Mouse (Mus musculus) G1E (cell line): ENCODE data around the gene Bcl6. TPM values are rescaled to one million over a fixed set of nuclear protein-coding genes. Genes with fewer than 3 reads are reported as not detected.

ENCODE experiments used
- ATAC-seq: 2 replicates; pipeline ENCODE4 v1.8.0; 2016; ENCODE audit warnings: mild to moderate bottlenecking; ENCODE audit not compliant: insufficient number of reproducible peaks, poor library complexity, low FRiP score, severe bottlenecking; ENCODE audit errors: extremely low read depth
- DNase-seq: peaks from one replicate; pipeline ENCODE4 v3.0.0; 2012; ENCODE audit warnings: low spot score
- H3K27me3 ChIP-seq: 2 replicates; pipeline ENCODE4 v1.6.1; 2012; ENCODE audit warnings: mild to moderate bottlenecking, low read length, inconsistent platforms; ENCODE audit not compliant: insufficient read depth
- H3K36me3 ChIP-seq: replicated peaks from 2 replicates; pipeline ENCODE3; 2012; ENCODE audit warnings: mild to moderate bottlenecking, inconsistent platforms
- H3K4me1 ChIP-seq: 2 replicates; pipeline ENCODE4 v1.6.1; 2012; ENCODE audit warnings: low read depth, low read length, inconsistent platforms, mixed read lengths; ENCODE audit not compliant: insufficient read depth
- H3K4me3 ChIP-seq: 2 replicates; pipeline ENCODE4 v1.5.1; 2012; ENCODE audit warnings: low read depth, mild to moderate bottlenecking, inconsistent platforms, low read length, moderate library complexity, mixed read lengths
- H3K9me3 ChIP-seq: replicated peaks from 2 replicates; pipeline ENCODE4 v1.6.1; 2012; ENCODE audit warnings: inconsistent platforms
- CTCF ChIP-seq: IDR thresholded peaks from 2 replicates; pipeline ENCODE4 v1.5.1; 2012; ENCODE audit warnings: low read depth, low read length, inconsistent platforms, mixed read lengths
- GATA1 ChIP-seq: IDR thresholded peaks from 2 replicates; pipeline ENCODE4 v1.6.1; 2012; ENCODE audit warnings: borderline replicate concordance, low read length, inconsistent platforms, mixed read lengths
- GATA2 ChIP-seq: IDR thresholded peaks from 2 replicates; pipeline ENCODE4 v1.6.1; 2012; ENCODE audit warnings: low read depth, low read length, inconsistent platforms, borderline replicate concordance
- POLR2AphosphoS5 ChIP-seq: IDR thresholded peaks from 2 replicates; pipeline ENCODE4 v1.6.1; 2012; ENCODE audit warnings: low read depth, low read length, inconsistent platforms; ENCODE audit not compliant: insufficient replicate concordance
- TAL1 ChIP-seq: conservative IDR thresholded peaks from 2 replicates; pipeline ENCODE4 v1.6.1; 2012; ENCODE audit warnings: low read depth, low read length, inconsistent platforms, mixed read lengths
- polyA plus RNA-seq: library from polyadenylated mRNA; stranded (reverse); fragments of >175 nt; gene quantifications from 2 replicates; pipeline ENCODE4 v1.2.3, GENCODE M21; 2012
- total RNA-seq, 2 experiments: library from RNA; stranded (forward) in 1 of 2; stranded (reverse) in 1 of 2; fragments of 200-1000 nt in 1 of 2; fragments of >200 nt in 1 of 2; fragmentation: Nextera tagmentation in 1 of 2; gene quantifications; 2 replicates each; pipeline ENCODE4 v1.2.3; 2014 to 2017

Gene Bcl6
- total and polyA plus RNA-seq, 3 experiments: 0.22 TPM; not detected in 2

DNA sequence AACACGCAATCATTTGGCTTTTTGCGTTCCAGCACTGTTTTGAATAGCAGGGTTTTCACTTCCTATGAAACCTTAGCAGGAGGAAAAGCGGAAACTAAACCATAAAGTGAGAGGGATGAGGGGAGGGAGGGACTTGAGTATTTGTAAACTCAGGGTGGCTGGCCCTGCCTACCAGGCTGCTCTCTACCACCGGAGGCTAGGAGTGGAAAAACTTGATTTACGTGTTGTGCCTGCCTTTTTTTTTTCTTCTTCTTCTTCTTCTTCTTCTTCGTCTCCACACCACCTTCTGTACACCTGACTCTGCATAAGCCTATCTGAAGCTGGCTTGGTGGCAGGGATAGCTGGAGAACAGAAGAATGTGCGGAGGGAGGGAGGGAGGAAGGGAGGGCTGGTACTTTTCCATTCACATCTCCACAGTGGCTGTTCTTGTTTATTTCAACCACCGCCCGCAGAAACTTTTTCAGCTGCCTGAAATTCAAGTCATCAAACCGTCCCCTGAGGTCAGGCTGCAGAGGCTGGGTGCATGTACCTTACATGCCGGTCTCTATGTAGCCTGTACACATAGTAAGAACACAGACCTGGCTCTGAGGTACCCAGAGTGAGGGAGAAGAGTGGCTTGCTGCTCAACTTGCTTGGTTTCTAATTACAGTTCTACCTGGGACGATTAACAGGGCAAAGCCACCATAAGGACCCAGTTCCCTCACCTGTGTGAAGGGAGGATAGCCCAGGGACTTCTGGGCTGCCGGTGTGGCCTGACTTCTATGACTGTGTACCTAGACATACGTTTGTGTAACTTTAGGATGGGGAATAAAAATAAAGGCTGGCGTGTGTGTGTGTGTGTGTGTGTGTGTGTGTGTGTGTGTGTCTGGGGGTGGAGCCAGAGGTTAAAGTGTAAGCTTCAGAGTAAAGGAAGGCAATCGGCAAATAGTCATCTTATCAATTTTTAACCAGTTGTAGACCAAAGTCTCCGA, 5.0 kb upstream of the Bcl6 start:
- Histone ChIP-seq H3K36me3 (no peaks in the 10 kb centered on the region), H3K27me3 (no peaks in the 10 kb centered on the region), H3K4me3 (no peak overlapping the region), H3K4me1 (no peaks in the 10 kb centered on the region), H3K9me3 (peaks cover 23% of the 10 kb centered on the region)
- no peak for TF ChIP-seq CTCF
- no peak for TF ChIP-seq GATA1
- TF ChIP-seq POLR2AphosphoS5: no peak
- TF ChIP-seq TAL1: no peak
- DNase-seq (no peak), ATAC-seq (no peak)

DNA sequence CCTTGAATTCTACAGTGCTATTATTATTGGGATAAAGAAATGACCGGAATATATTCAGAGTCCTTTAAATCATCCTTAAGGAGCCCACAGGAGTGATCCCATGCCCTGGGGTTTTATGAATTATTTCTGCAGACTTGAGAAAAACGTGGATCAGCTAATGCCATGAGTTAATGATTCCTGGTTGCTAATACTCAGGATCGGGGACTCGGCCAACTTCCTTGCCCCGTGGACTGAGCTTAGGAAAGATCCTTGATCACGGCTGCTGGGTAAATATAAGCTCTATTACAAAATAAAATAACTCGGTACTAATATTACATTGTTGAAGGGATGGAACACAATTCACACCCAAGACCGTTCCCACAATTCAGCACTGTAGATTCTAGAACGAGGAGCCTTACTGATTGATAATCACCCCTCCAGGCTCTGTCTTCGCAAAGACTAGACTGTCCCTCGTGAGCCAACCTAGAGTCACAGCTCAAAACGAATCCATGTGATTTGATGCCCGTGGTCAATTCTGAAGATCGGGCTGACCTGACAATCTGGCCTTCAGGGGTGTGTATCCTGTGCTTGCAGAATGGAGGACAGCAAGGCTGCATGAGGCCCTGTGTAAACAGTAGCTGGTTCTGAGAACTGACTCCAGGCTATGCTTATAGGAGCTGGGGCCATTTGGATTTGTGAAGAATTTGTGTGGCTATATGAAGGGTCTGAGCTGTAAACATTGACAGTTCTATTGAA, 3.4 kb upstream of the Bcl6 start:
- ATAC-seq (no peak), DNase-seq (no peak)
- H3K4me1 ChIP-seq: no peaks in the 10 kb centered on the region
- no peak for TF ChIP-seq POLR2AphosphoS5
- TF ChIP-seq GATA1: no peak
- TF ChIP-seq GATA2: no peak
- TF ChIP-seq TAL1: no peak
- TF ChIP-seq CTCF: no peak
- peaks cover 32% of the 10 kb centered on the region for H3K9me3 ChIP-seq
- H3K4me3 ChIP-seq: no peak overlapping the region
- no peaks in the 10 kb centered on the region for H3K36me3 ChIP-seq
- no peaks in the 10 kb centered on the region for H3K27me3 ChIP-seq

DNA sequence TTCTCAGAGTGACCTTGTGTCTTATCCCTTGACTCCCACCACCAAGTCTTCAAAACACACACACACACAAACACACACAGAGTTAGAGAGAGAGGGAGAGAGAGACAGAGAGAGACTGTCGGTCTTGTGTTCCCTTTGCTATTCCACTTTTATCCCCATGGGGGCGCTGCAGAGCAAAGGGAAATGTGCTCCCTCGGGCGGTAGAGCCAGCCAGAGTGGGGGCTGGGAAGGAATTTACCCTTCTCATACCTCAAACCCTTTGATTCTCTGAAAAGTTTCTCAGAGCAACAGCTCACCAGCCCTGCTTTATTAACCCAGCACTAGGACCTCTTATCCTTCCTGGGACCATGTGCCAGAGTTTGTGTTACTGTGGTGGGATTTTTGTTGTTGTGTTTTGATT, 2.5 kb upstream of the Bcl6 start:
- DNase-seq: no peak

DNA sequence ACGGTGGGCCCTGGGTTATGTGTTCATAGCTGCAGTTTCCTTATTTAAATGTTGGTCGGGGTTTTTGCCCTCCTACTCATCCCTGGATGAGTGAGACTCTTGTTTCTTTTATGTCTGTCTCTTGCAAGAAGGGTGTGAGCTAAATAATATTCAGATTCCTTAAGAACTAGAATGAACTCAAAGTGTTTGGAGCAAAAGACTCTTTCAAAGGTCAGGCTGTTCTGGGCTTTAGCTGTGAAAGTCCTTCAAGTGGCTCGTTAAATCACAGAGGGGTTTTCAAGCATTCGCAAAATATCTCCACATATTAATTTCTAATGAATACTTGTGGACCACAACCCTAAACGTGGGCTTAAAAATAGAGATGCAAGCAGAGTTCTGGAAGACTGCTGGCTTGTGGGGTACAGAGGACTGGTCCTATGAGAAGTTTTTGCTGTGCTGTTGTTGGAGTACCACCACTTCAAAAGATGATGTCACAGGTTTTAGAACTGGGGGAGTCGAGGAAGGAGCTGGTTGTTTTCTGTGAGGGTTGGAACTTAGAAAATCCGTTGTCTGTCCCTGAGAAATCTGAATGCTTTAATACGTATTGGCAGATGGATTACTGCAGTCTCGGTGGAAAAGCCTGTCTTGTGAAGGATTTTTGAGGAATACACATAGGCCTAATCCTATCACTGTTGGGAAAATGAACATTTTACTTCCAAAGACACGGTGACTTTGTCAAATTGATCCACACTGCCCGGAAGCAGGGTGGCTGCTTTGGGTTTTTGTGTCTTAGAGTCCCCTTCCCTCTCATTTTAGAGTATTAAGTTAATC, 1.7 kb upstream of the Bcl6 start:
- Histone ChIP-seq H3K4me1 (no peaks in the 10 kb centered on the region), H3K36me3 (no peaks in the 10 kb centered on the region), H3K9me3 (peaks cover 35% of the 10 kb centered on the region), H3K27me3 (no peaks in the 10 kb centered on the region), H3K4me3 (no peak overlapping the region)
- TF ChIP-seq GATA1 (no peak), TAL1 (no peak), GATA2 (no peak), POLR2AphosphoS5 (no peak), CTCF (no peak)
- no peak for DNase-seq
- no peak for ATAC-seq

More for the DNA sequence above, 2.5 kb upstream of the Bcl6 start:
- Histone ChIP-seq H3K27me3 (no peaks in the 10 kb centered on the region), H3K36me3 (no peaks in the 10 kb centered on the region), H3K9me3 (peaks cover 35% of the 10 kb centered on the region), H3K4me1 (no peaks in the 10 kb centered on the region), H3K4me3 (no peak overlapping the region)
- TF ChIP-seq GATA2: no peak
- no peak for TF ChIP-seq CTCF
- no peak for TF ChIP-seq POLR2AphosphoS5
- no peak for TF ChIP-seq GATA1
- TF ChIP-seq TAL1: no peak
- ATAC-seq: no peak

DNA sequence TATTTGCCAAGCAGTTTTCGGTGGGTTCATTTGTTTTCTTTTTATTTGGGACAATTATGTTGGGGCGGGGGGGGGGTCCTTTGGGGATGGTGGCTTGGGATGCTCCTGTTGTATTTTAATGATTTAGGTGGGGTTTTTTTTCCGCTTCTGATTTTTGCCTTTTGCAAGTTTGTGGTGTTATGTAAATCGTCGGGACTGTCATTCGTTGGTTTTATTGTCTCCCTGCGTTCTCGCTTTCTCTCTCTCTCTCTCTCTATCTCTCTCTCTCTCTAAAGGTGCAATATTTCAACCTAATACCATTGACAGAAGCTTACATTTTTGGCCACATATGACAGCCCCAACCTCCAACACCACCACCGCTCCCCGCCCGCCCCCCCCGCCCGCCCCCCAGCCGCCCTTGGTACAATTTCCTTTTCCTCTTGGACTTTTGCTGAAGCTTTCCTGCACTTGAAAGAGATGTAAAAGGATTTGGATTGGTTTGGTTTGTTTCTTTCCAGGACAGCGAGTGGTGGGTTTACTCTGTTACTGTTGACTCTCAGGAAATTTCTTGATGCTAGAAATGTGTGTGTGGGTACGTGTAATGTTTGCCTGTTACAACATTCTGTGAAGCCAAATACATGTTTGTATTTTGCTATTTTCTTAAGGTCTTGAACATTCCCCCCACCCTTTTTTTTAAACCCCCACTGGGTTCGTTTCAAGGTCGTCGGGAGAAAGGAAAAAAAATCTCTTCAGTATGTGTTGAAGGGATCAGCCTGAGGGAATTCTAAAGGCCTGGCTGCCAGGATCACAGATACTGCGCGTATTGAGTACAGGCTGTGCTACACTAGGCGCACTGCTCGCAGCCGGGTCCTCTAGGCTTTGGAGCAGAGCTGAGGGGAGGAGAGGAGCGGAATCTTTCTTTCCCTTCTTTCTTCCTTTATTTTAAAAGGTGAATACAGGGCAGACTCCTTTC, 833 bp upstream of the Bcl6 start:
- Histone ChIP-seq H3K36me3 (no peaks in the 10 kb centered on the region), H3K9me3 (peaks cover 42% of the 10 kb centered on the region), H3K27me3 (no peaks in the 10 kb centered on the region), H3K4me3 (no peak overlapping the region), H3K4me1 (no peaks in the 10 kb centered on the region)
- ATAC-seq: no peak
- no peak for DNase-seq
- no peak for TF ChIP-seq CTCF
- no peak for TF ChIP-seq TAL1
- no peak for TF ChIP-seq GATA1
